Mouse (Mus musculus): ENCODE measurements around the gene Ap1s3. TPM values are rescaled to one million over a fixed set of nuclear protein-coding genes. Genes with fewer than 3 reads are reported as not detected.

Gene Ap1s3
- polyA plus RNA-seq, 1 experiment, result 1.2 TPM

GRCm38 (mm10) chr1:79671196-79671542 is 603 bp downstream of the Ap1s3 start:
- H3K4me3 ChIP-seq (ENCODE audit: insufficient read depth, low read length), result peak overlapping the region; percentile 89
- no peak overlapping the region for H3K27ac ChIP-seq (ENCODE audit: insufficient read depth, low read depth, low read length)
- TF ChIP-seq POLR2A (IDR thresholded peaks at IDR 0.05; ENCODE audit: borderline replicate concordance, low read depth, low read length), result no peak
- TF ChIP-seq CTCF (IDR thresholded peaks at IDR 0.05; ENCODE audit: low read depth, low read length), result no peak
- H3K4me1 ChIP-seq (ENCODE audit: control insufficient read depth, insufficient read depth, low read length), result peaks cover 15% of the 10 kb centered on the region

- H3K4me1 ChIP-seq (ENCODE audit: control insufficient read depth, insufficient read depth, low read length), result peaks cover 15% of the 10 kb centered on the region
- TF ChIP-seq CTCF (IDR thresholded peaks at IDR 0.05; ENCODE audit: low read depth, low read length), result no peak
- TF ChIP-seq POLR2A (IDR thresholded peaks at IDR 0.05; ENCODE audit: borderline replicate concordance, low read depth, low read length), result no peak
- 0 out of 2 replicates have a peak overlapping the region, but pooled peaks have one; percentile 1 for H3K27ac ChIP-seq (ENCODE audit: insufficient read depth, low read depth, low read length)
- H3K4me3 ChIP-seq (ENCODE audit: insufficient read depth, low read length), result no peak overlapping the region
These were observed 2.3 kb downstream of the Ap1s3 start for GRCm38 (mm10) chr1:79669419-79669974.

- TF ChIP-seq POLR2A (IDR thresholded peaks at IDR 0.05; ENCODE audit: borderline replicate concordance, low read depth, low read length), result no peak
- TF ChIP-seq CTCF (IDR thresholded peaks at IDR 0.05; ENCODE audit: low read depth, low read length), result no peak
- Histone ChIP-seq H3K4me3 (ENCODE audit: insufficient read depth, low read length) (no peak overlapping the region), H3K27ac (ENCODE audit: insufficient read depth, low read depth, low read length) (no peak overlapping the region), H3K4me1 (ENCODE audit: control insufficient read depth, insufficient read depth, low read length) (peaks cover 6% of the 10 kb centered on the region)
These were observed 6.9 kb downstream of the Ap1s3 start for GRCm38 (mm10) chr1:79664911-79665310.

- Histone ChIP-seq H3K27ac (ENCODE audit: insufficient read depth, low read depth, low read length) (no peak overlapping the region), H3K4me3 (ENCODE audit: insufficient read depth, low read length) (no peak overlapping the region), H3K4me1 (ENCODE audit: control insufficient read depth, insufficient read depth, low read length) (no peaks in the 10 kb centered on the region)
- TF ChIP-seq POLR2A (IDR thresholded peaks at IDR 0.05; ENCODE audit: borderline replicate concordance, low read depth, low read length), result no peak
- no peak for TF ChIP-seq CTCF (IDR thresholded peaks at IDR 0.05; ENCODE audit: low read depth, low read length)
These were observed 12.2 kb downstream of the Ap1s3 start for GRCm38 (mm10) chr1:79659598-79659997.

- no peak overlapping the region for H3K4me3 ChIP-seq (ENCODE audit: insufficient read depth, low read length)
- no peaks in the 10 kb centered on the region for H3K4me1 ChIP-seq (ENCODE audit: control insufficient read depth, insufficient read depth, low read length)
- H3K27ac ChIP-seq (ENCODE audit: insufficient read depth, low read depth, low read length), result no peak overlapping the region
- TF ChIP-seq POLR2A (IDR thresholded peaks at IDR 0.05; ENCODE audit: borderline replicate concordance, low read depth, low read length) (no peak), CTCF (IDR thresholded peaks at IDR 0.05; ENCODE audit: low read depth, low read length) (no peak)
These were observed 14.4 kb downstream of the Ap1s3 start for GRCm38 (mm10) chr1:79657411-79657810.

- no peak overlapping the region for H3K27ac ChIP-seq (ENCODE audit: insufficient read depth, low read depth, low read length)
- TF ChIP-seq CTCF (IDR thresholded peaks at IDR 0.05; ENCODE audit: low read depth, low read length) (no peak), POLR2A (IDR thresholded peaks at IDR 0.05; ENCODE audit: borderline replicate concordance, low read depth, low read length) (no peak)
- H3K4me1 ChIP-seq (ENCODE audit: control insufficient read depth, insufficient read depth, low read length), result peaks cover 4% of the 10 kb centered on the region
- no peak overlapping the region for H3K4me3 ChIP-seq (ENCODE audit: insufficient read depth, low read length)
These were observed 15.8 kb downstream of the Ap1s3 start for GRCm38 (mm10) chr1:79655819-79656555.

- TF ChIP-seq POLR2A (IDR thresholded peaks at IDR 0.05; ENCODE audit: borderline replicate concordance, low read depth, low read length) (no peak), CTCF (IDR thresholded peaks at IDR 0.05; ENCODE audit: low read depth, low read length) (no peak)
- Histone ChIP-seq H3K4me1 (ENCODE audit: control insufficient read depth, insufficient read depth, low read length) (peaks cover 4% of the 10 kb centered on the region), H3K4me3 (ENCODE audit: insufficient read depth, low read length) (no peak overlapping the region), H3K27ac (ENCODE audit: insufficient read depth, low read depth, low read length) (no peak overlapping the region)
These were observed 16.8 kb downstream of the Ap1s3 start for GRCm38 (mm10) chr1:79654948-79655347.

GRCm38 (mm10) chr1:79643411-79644110 is 28.2 kb downstream of the Ap1s3 start:
- no peak overlapping the region for H3K4me3 ChIP-seq (ENCODE audit: insufficient read depth, low read length)
- peaks cover 22% of the 10 kb centered on the region for H3K4me1 ChIP-seq (ENCODE audit: control insufficient read depth, insufficient read depth, low read length)
- no peak overlapping the region for H3K27ac ChIP-seq (ENCODE audit: insufficient read depth, low read depth, low read length)
- no peak for TF ChIP-seq POLR2A (IDR thresholded peaks at IDR 0.05; ENCODE audit: borderline replicate concordance, low read depth, low read length)
- TF ChIP-seq CTCF (IDR thresholded peaks at IDR 0.05; ENCODE audit: low read depth, low read length), result no peak

GRCm38 (mm10) chr1:79642680-79643079 is 29.1 kb downstream of the Ap1s3 start:
- no peak for TF ChIP-seq CTCF (IDR thresholded peaks at IDR 0.05; ENCODE audit: low read depth, low read length)
- no peak for TF ChIP-seq POLR2A (IDR thresholded peaks at IDR 0.05; ENCODE audit: borderline replicate concordance, low read depth, low read length)
- H3K4me1 ChIP-seq (ENCODE audit: control insufficient read depth, insufficient read depth, low read length), result peaks cover 22% of the 10 kb centered on the region
- no peak overlapping the region for H3K27ac ChIP-seq (ENCODE audit: insufficient read depth, low read depth, low read length)
- no peak overlapping the region for H3K4me3 ChIP-seq (ENCODE audit: insufficient read depth, low read length)

- H3K4me3 ChIP-seq (ENCODE audit: insufficient read depth, low read length), result no peak overlapping the region
- H3K27ac ChIP-seq (ENCODE audit: insufficient read depth, low read depth, low read length), result no peak overlapping the region
- peaks cover 22% of the 10 kb centered on the region for H3K4me1 ChIP-seq (ENCODE audit: control insufficient read depth, insufficient read depth, low read length)
- TF ChIP-seq CTCF (IDR thresholded peaks at IDR 0.05; ENCODE audit: low read depth, low read length), result no peak
- TF ChIP-seq POLR2A (IDR thresholded peaks at IDR 0.05; ENCODE audit: borderline replicate concordance, low read depth, low read length), result no peak
These were observed 30.4 kb downstream of the Ap1s3 start for GRCm38 (mm10) chr1:79641355-79641754.

Measured in bone marrow macrophage, adult 2 months (primary cell).